Mouse (Mus musculus) testis, adult 2 months (tissue): Measurements from ENCODE around the gene Igf2bp1. TPM values are rescaled to one million over a fixed set of nuclear protein-coding genes. Genes with fewer than 3 reads are reported as not detected.
A peak's percentile ranks its signal among the peaks of the same experiment; 100 is the strongest.
"Not testable (repeated sequence)": the region's sequence is repeated elsewhere in the genome, so short reads cannot be mapped to it uniquely, and the experiment has no call there.

ENCODE experiments used
- H3K27ac ChIP-seq: fragments of 200-500 bp; 2 replicates; pipeline ENCODE4 v1.5.1; 2012; ENCODE audit warnings: low read depth, low read length; ENCODE audit not compliant: control insufficient read depth, insufficient read depth
- H3K27me3 ChIP-seq: fragments of 200-500 bp; 2 replicates; pipeline ENCODE4 v1.6.1; 2012; ENCODE audit warnings: mild to moderate bottlenecking, low read length, moderate library complexity; ENCODE audit not compliant: control insufficient read depth, insufficient read depth
- H3K36me3 ChIP-seq: fragments of 200-500 bp; 2 replicates; pipeline ENCODE4 v1.6.1; 2012; ENCODE audit warnings: mild to moderate bottlenecking, low read length; ENCODE audit not compliant: control insufficient read depth, insufficient read depth
- H3K4me1 ChIP-seq: fragments of 200-500 bp; 2 replicates; pipeline ENCODE4 v1.6.1; 2012; ENCODE audit warnings: low read length; ENCODE audit not compliant: control insufficient read depth, insufficient read depth
- H3K4me3 ChIP-seq: fragments of 200-500 bp; 2 replicates; pipeline ENCODE4 v1.5.1; 2012; ENCODE audit warnings: low read depth, mild to moderate bottlenecking, low read length, moderate library complexity, mixed read lengths; ENCODE audit not compliant: control insufficient read depth
- CTCF ChIP-seq: fragments of 200-500 bp; IDR thresholded peaks from 2 replicates; pipeline ENCODE4 v1.5.1; 2012; ENCODE audit warnings: low read depth, mild to moderate bottlenecking, inconsistent platforms, low read length, moderate library complexity; ENCODE audit not compliant: control insufficient read depth, insufficient read depth, insufficient replicate concordance
- POLR2A ChIP-seq: fragments of 200-500 bp; IDR thresholded peaks from 2 replicates; pipeline ENCODE4 v1.6.1; 2012; ENCODE audit warnings: low read depth, mild to moderate bottlenecking, inconsistent platforms, low read length, moderate library complexity; ENCODE audit not compliant: control insufficient read depth
- polyA plus RNA-seq: library from polyadenylated mRNA; depleted of rRNA; stranded (reverse); fragments of >200 nt; gene quantifications from 2 replicates; pipeline ENCODE4 v1.2.3, GENCODE M21; 2012

Igf2bp1 gene
- polyA plus RNA-seq, 1 experiment = 6.5 TPM

DNA sequence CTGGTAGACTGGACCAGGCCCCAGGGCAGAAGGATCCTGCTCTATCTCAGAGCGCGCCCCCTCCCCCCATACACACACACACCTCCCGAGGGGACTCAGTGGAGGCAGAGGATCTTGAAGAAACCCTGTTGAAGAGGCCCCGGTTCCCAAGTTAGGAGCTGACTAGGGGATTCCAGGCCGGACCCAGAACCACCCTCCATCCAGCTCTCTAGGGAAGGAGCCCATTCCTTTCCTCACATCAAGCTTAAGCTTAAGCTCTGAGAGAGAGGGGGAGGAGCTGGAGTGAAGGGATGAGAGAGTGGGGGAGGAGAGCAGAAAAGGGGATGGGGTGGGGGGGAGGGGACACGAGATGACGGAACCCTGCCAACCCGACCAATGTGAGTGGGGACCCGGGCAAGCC is 47.5 kb downstream of the Igf2bp1 start:
- Histone ChIP-seq H3K27ac (no peak overlapping the region), H3K4me1 (peaks cover 8% of the 10 kb centered on the region), H3K36me3 (no peaks in the 10 kb centered on the region), H3K4me3 (no peak overlapping the region), H3K27me3 (no peaks in the 10 kb centered on the region)
- TF ChIP-seq CTCF (no peak), POLR2A (no peak)

- peaks cover 6% of the 10 kb centered on the region for H3K4me1 ChIP-seq
- no peaks in the 10 kb centered on the region for H3K36me3 ChIP-seq
- no peak for TF ChIP-seq CTCF
- no peak for TF ChIP-seq POLR2A
- no peaks in the 10 kb centered on the region for H3K27me3 ChIP-seq
- no peak overlapping the region for H3K27ac ChIP-seq
- H3K4me3 ChIP-seq = no peak overlapping the region
Observed at GRCm38 (mm10) chr11:95957407-95957806, 48.3 kb downstream of the Igf2bp1 start.

DNA sequence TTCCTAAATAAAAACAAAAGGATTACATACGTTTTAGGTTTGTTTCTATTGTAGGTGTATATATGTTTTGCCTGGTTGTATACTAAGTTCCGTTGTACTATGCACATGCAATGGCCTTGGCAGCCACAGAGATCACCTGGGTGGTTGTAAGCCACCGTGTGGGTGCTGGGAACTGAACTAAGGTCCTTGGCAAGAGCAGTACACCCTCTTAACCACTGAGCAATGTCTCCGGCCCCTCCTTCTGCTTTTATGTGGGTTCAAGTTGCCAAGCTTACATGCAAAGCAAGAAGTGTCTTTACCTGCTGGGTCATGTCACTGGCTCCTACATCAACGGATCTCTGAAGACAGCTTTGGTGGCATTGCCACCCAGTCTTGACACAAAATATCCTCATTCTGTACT is 52.4 kb downstream of the Igf2bp1 start:
- TF ChIP-seq CTCF = no peak
- no peak for TF ChIP-seq POLR2A
- H3K4me1 ChIP-seq = peaks cover 6% of the 10 kb centered on the region
- H3K4me3 ChIP-seq = no peak overlapping the region
- H3K27me3 ChIP-seq = no peaks in the 10 kb centered on the region
- no peaks in the 10 kb centered on the region for H3K36me3 ChIP-seq
- H3K27ac ChIP-seq = no peak overlapping the region

GRCm38 (mm10) chr11:95945838-95946472 is 59.8 kb downstream of the Igf2bp1 start:
- no peaks in the 10 kb centered on the region for H3K36me3 ChIP-seq
- H3K27ac ChIP-seq = no peak overlapping the region
- no peak for TF ChIP-seq POLR2A
- no peak for TF ChIP-seq CTCF
- H3K4me3 ChIP-seq = no peak overlapping the region
- no peaks in the 10 kb centered on the region for H3K4me1 ChIP-seq
- no peaks in the 10 kb centered on the region for H3K27me3 ChIP-seq

GRCm38 (mm10) chr11:95939828-95940507 is 65.8 kb downstream of the Igf2bp1 start:
- H3K27ac ChIP-seq = no peak overlapping the region
- no peaks in the 10 kb centered on the region for H3K4me1 ChIP-seq
- no peak overlapping the region for H3K4me3 ChIP-seq
- TF ChIP-seq POLR2A (no peak), CTCF (0 out of 2 replicates have a peak, but pooled peaks have one; percentile 20)
- H3K36me3 ChIP-seq = no peaks in the 10 kb centered on the region
- no peaks in the 10 kb centered on the region for H3K27me3 ChIP-seq

GRCm38 (mm10) chr11:95936409-95936808 is 69.3 kb downstream of the Igf2bp1 start:
- H3K4me3 ChIP-seq = no peak overlapping the region
- no peaks in the 10 kb centered on the region for H3K4me1 ChIP-seq
- no peaks in the 10 kb centered on the region for H3K36me3 ChIP-seq
- no peak for TF ChIP-seq CTCF
- TF ChIP-seq POLR2A = no peak
- no peak overlapping the region for H3K27ac ChIP-seq
- H3K27me3 ChIP-seq = no peaks in the 10 kb centered on the region

- not testable (repeated sequence) for H3K4me3 ChIP-seq, H3K4me1 ChIP-seq, H3K36me3 ChIP-seq, H3K27ac ChIP-seq, H3K27me3 ChIP-seq
Observed at GRCm38 (mm10) chr11:95932168-95932567, 73.6 kb downstream of the Igf2bp1 start.

DNA sequence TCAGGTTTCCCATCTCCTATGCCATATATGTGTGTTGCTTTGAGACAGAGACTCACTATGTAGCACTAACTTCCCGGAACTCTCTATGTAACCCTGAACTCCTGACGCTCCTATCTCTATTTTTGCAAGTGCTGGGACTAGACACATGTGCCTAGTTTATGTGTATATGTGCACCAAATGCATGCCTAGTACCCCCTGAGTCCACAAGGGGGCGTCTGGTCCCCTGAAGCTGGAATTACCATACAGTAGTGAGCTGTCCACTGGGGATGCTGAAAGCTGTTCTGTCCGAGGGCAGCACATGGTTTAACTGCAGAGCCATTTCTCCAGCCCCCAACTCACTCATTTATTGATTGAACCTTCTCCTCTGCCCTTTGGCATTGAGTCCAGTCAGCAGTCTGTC is 79.3 kb downstream of the Igf2bp1 start:
- no peaks in the 10 kb centered on the region for H3K4me1 ChIP-seq
- H3K4me3 ChIP-seq = no peak overlapping the region
- no peaks in the 10 kb centered on the region for H3K27me3 ChIP-seq
- no peaks in the 10 kb centered on the region for H3K36me3 ChIP-seq
- H3K27ac ChIP-seq = no peak overlapping the region
- peak; percentile 54; the same call in 1 of the 2 replicates for TF ChIP-seq CTCF
- TF ChIP-seq POLR2A = no peak
